Mouse (Mus musculus): ENCODE data around the gene Zzz3.

GRCm38 (mm10) chr3:152484206-152484605 lies 88.9 kb downstream of the Zzz3 start:
- no peak for TF ChIP-seq CTCF (conservative IDR thresholded peaks at IDR 0.05; ENCODE audit: insufficient read depth, insufficient read length, low read depth, low read length)
- TF ChIP-seq POLR2A (IDR thresholded peaks at IDR 0.05; ENCODE audit: low read depth, low read length) = no peak
